Mouse (Mus musculus): Measurements from ENCODE around the gene Teddm2.

- TF ChIP-seq POLR2A (IDR thresholded peaks at IDR 0.05; ENCODE audit: low read depth, low read length) = no peak
- no peak for TF ChIP-seq CTCF (conservative IDR thresholded peaks at IDR 0.05; ENCODE audit: insufficient read depth, insufficient read length, low read depth, low read length)
Observed at GRCm38 (mm10) chr1:153945181-153945580, 45.2 kb upstream of the Teddm2 start.
